Mouse (Mus musculus): ENCODE measurements around the gene Neurod2. TPM values are rescaled to one million over a fixed set of nuclear protein-coding genes. Genes with fewer than 3 reads are reported as not detected.

Neurod2 gene
- polyA plus RNA-seq, 1 experiment from 2014 or later, result 0.09 TPM

DNA sequence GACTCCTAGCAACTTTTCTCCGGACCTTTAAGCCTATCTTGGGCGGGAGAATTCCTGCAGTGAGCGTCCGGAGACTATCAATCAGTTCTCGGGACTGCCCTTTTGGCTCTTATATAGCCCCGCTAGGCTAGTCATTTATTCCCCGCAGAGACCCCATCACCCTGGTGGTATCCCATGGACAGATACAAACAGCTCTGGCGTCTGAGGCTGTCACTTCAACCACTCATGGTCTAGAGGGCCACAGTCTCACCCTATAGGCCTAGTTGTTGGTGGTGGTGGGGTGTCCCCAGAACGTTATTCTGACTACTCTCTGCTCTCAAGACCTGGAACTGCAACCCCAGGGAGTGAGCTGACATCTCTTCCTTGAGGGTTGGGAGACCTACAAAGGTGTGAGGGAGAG lies 19.9 kb upstream of the Neurod2 start:
- Histone ChIP-seq H3K4me1 (replicated peaks) (peaks cover 30% of the 10 kb centered on the region), H3K4me2 (replicated peaks) (peak overlapping the region; percentile 89), H3K27ac (no peak overlapping the region), H3K9me3 (no peaks in the 10 kb centered on the region), H3K4me3 (replicated peaks) (peak overlapping the region; percentile 49), H3K36me3 (no peaks in the 10 kb centered on the region), H3K27me3 (replicated peaks) (peaks cover 62% of the 10 kb centered on the region), H3K9ac (no peak overlapping the region)
- ATAC-seq, result no peak
- WGBS, result 7% methylated on average over 9 of the region's 9 CpGs

DNA sequence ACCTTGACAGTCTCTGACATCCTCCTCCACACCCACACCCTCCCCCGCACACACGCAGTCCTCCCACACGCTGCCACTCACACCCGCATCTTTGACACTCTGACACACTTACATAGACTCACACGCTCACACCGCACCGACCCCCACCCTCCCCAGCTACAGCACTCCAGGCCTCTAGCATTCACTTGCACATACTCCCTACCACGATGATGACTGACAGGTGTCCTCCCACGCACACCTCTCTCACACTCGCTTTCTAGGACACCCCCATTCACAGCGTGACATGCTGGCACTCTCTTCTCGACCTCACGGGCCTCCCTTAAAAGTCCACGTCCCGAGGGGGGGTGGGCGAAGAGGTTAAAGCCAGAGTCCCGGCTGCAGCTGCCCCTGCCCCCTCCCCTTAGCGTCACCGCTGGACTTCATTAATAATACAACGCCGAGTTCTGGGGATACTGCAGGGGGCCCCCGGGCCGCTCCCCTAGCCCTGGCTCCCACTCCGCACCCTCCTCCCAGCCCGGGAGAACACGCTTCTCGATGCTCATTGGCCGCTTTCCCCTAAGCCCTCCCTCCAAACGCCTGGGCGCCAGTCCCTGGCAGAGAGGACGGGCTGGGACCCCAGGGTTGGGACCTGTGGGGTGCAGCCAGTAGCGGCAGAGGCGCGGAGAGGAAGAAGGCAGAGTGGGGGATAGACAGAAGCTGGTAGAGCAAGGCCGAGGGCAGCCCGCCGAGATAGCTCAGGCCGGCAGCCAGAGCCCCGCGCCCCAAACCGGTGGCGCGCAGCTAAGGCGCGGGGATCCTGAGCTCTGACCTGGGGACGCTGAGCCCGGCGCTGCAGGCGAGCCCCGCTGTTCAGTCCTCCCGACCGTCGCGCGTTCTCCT lies 18.9 kb upstream of the Neurod2 start, which contains the start of gene Ppp1r1b:
Gene Ppp1r1b, plus strand, starts transcription at position 322 of the 879 bp plus-strand sequence.
- Histone ChIP-seq H3K27ac (no peak within 1 kb of the TSS), H3K27me3 (replicated peaks) (peaks cover 66% of the 10 kb centered on the region), H3K9me3 (no peaks in the 10 kb centered on the region), H3K4me1 (replicated peaks) (peaks cover 30% of the 10 kb centered on the region), H3K4me3 (replicated peaks) (peak within 1 kb of the TSS; percentile 49), H3K4me2 (replicated peaks) (peak within 1 kb of the TSS; percentile 89), H3K36me3 (no peaks in the 10 kb centered on the region), H3K9ac (peak within 1 kb of the TSS; percentile 50)
- ATAC-seq, result peak; percentile 82
- under 1% methylated on average over 54 of the region's 55 CpGs for WGBS

DNA sequence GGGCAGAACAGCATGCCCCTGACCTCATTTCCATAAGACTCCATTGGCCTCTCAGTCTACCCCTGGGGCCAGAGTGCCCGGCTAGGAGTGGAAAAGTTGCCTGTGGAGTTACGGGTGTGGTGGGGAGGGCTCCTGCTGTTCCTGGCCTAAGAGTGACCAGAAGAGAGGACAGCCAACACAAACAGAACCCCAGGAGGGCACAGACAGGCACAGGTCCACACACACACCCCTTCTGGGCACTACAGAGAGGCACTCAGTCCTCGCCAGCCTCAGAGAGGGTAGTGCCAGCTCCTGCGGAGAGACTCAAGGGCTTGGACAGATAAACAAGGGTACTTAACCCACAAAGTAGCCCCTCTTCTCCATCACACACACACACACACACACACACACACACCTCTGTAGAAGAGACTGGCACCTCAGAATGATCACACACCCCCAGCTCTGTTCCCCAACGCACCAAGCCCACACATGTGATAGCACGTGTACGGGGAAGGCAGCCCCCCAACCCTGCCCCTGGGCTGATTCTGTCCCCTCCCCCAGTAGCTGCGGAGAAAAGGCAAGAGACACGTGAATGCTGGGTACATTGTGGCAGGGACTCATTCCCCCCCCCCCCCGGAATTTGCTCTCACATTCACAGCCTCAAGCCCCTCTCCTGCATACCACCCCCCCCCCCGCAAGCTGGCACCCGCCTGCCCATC lies 18.1 kb upstream of the Neurod2 start:
- Histone ChIP-seq H3K9me3 (no peaks in the 10 kb centered on the region), H3K9ac (no peak overlapping the region), H3K4me1 (replicated peaks) (peaks cover 28% of the 10 kb centered on the region), H3K4me3 (replicated peaks) (no peak overlapping the region), H3K36me3 (no peaks in the 10 kb centered on the region), H3K4me2 (replicated peaks) (peak overlapping the region; percentile 89; the same call in 1 of the 2 replicates), H3K27me3 (replicated peaks) (peaks cover 64% of the 10 kb centered on the region), H3K27ac (no peak overlapping the region)
- ATAC-seq, result no peak
- 9% methylated on average over 11 of the region's 12 CpGs for WGBS

DNA sequence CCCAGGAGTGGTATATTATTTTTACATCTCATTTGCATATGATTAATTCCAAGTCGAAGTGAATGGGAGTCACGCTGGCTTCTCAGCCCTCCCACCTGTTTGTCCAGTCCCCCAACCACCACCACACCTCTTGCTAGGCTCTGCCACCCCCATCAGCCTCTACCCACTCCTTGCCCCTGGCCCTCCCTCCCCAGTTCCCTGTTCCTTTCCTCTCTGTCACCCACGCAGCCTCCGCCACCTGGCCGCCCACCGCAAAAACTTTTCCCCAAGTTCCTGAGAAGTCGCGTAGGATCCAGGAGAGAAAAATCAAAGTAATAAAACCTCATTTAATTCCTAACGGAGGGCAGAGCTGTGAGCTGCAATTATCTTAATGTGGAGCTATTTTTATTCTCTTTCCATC lies 16.7 kb upstream of the Neurod2 start:
- H3K27me3 ChIP-seq (replicated peaks), result peaks cover 68% of the 10 kb centered on the region
- peaks cover 33% of the 10 kb centered on the region for H3K4me1 ChIP-seq (replicated peaks)
- H3K4me2 ChIP-seq (replicated peaks), result no peak overlapping the region
- ATAC-seq, result no peak
- H3K36me3 ChIP-seq, result no peaks in the 10 kb centered on the region
- WGBS, result 13% methylated on average over 9 of the region's 9 CpGs
- no peak overlapping the region for H3K27ac ChIP-seq
- H3K9me3 ChIP-seq, result no peaks in the 10 kb centered on the region
- no peak overlapping the region for H3K9ac ChIP-seq
- no peak overlapping the region for H3K4me3 ChIP-seq (replicated peaks)

DNA sequence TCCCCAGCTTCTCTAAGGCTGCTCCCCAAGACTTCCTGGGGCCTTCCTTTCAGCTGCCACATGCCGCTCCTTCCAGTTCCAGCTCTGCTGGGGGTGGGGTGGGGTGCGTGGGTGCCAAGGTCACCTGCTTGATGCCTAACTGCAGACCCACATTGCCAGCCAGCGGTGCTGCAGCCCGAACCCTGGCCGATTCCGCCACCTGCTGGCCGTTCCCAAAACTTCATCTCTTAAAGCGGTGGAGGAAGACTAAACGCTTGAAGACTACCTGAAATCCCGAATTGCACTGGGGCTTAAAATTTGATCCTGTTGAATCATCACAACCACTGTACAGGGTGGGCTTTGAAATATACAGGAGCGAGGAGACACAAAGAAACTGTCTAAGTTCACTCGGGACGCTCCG lies 15.8 kb upstream of the Neurod2 start:
- Histone ChIP-seq H3K4me3 (replicated peaks) (0 out of 2 replicates have a peak overlapping the region, but pooled peaks have one; percentile 16), H3K27ac (no peak overlapping the region), H3K4me1 (replicated peaks) (peaks cover 26% of the 10 kb centered on the region), H3K36me3 (no peaks in the 10 kb centered on the region), H3K4me2 (replicated peaks) (peak overlapping the region; percentile 52), H3K9ac (no peak overlapping the region), H3K9me3 (no peaks in the 10 kb centered on the region), H3K27me3 (replicated peaks) (peaks cover 64% of the 10 kb centered on the region)
- WGBS, result 3% methylated on average over 14 of the region's 14 CpGs
- ATAC-seq, result no peak

DNA sequence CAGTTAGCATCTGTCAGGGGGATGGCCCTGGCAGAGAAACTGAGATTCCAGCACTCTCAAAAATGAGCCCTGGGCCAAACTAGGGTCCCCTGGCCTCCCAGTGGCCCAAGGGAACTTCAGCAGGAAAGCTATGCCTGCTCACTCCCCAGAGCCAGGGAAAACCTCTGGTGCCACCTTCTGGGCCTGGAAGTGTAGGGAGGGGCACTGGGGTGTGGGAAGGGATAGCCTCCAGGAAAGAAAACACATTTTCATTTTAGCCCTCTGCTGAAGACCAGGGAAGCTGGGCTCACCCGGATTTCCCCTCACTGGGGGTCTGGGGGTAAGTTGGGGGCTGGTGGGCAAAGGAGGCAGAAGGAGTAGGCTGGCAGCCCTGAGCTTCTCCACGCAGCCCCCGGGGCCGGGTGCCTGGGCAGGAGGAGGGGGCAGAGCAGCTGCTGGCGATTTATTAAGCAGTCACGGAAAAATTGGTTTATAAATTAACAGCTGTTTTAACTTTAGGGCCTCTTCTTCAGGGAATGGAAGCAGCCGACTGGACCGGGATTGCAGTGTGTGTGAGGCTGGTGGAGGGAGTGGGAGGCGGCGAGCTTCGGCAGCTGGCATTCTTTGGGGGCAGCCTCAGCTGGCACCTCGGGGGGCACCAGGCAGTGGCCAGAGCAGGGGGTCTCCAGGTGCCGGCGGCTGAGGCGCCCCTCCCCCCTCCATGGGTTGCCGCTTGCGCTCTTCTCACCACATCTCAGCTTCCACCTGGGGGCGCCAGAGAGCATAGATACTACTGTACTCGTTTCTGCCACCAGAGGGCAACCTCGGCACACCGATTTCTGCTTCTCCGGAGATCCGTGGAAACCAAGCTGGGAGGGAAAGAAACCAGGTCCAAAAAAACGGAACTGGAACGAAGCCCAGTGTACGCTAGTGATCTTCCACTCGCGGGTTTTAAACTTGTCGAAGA lies 12.8 kb upstream of the Neurod2 start:
- 2% methylated on average over 29 of the region's 29 CpGs for WGBS
- no peaks in the 10 kb centered on the region for H3K9me3 ChIP-seq
- no peak overlapping the region for H3K27ac ChIP-seq
- H3K4me1 ChIP-seq (replicated peaks), result peaks cover 30% of the 10 kb centered on the region
- peak overlapping the region; percentile 81 for H3K4me2 ChIP-seq (replicated peaks)
- peak overlapping the region; percentile 39 for H3K4me3 ChIP-seq (replicated peaks)
- peaks cover 64% of the 10 kb centered on the region for H3K27me3 ChIP-seq (replicated peaks)
- peak overlapping the region; percentile 31; the same call in 1 of the 2 replicates for H3K9ac ChIP-seq
- H3K36me3 ChIP-seq, result no peaks in the 10 kb centered on the region
- peak; percentile 68 for ATAC-seq

DNA sequence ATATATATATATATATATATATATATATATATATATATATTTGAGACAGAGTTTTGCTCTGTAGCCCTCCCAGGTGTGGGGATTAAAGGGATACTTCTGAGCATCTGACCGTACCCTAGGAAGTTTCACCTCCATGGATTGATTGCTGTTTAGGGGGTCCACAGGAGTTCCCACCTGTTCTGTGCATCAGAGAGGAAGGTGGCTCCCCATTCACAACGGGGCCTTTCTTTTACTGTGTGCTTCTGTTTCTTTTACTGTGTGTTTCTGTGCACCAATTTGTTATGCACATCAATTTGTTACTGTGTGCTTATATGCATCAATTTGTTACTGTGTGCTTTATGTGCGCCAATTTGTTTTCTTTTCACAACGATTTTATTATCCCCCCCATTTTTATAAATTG lies 11.7 kb upstream of the Neurod2 start:
- H3K9me3 ChIP-seq, result no peaks in the 10 kb centered on the region
- 59% methylated on average over 4 of the region's 4 CpGs for WGBS

DNA sequence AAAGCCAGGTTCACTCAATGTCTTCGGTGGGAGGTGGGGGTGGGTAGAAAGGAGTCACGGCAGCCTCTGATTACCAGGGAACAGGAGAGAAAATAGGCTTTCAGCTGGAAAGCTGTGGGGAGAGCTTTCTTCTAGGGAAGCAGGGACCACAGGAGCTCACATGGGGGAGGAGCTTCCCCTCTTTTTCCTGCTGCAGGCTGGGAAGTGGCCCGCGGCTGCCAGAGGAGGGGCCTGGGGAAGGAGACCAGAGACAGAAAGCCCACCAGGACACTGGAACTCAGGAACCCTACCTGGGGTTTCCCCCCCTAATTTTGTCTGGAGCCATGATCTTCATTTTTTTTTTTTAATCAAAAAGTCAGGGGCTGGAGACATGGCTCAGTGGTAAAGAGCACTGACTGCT lies 11.1 kb upstream of the Neurod2 start:
- WGBS, result 14% methylated on average over 4 of the region's 4 CpGs
- Histone ChIP-seq H3K27me3 (replicated peaks) (peaks cover 68% of the 10 kb centered on the region), H3K4me1 (replicated peaks) (peaks cover 30% of the 10 kb centered on the region), H3K4me2 (replicated peaks) (no peak overlapping the region), H3K9me3 (no peaks in the 10 kb centered on the region), H3K9ac (no peak overlapping the region), H3K36me3 (no peaks in the 10 kb centered on the region), H3K4me3 (replicated peaks) (no peak overlapping the region), H3K27ac (no peak overlapping the region)
- no peak for ATAC-seq

More for the DNA sequence above, 11.7 kb upstream of the Neurod2 start:
- Histone ChIP-seq H3K9ac (no peak overlapping the region), H3K27ac (no peak overlapping the region), H3K4me1 (replicated peaks) (peaks cover 30% of the 10 kb centered on the region), H3K4me2 (replicated peaks) (no peak overlapping the region), H3K36me3 (no peaks in the 10 kb centered on the region), H3K27me3 (replicated peaks) (peaks cover 66% of the 10 kb centered on the region), H3K4me3 (replicated peaks) (no peak overlapping the region)
- no peak for ATAC-seq

DNA sequence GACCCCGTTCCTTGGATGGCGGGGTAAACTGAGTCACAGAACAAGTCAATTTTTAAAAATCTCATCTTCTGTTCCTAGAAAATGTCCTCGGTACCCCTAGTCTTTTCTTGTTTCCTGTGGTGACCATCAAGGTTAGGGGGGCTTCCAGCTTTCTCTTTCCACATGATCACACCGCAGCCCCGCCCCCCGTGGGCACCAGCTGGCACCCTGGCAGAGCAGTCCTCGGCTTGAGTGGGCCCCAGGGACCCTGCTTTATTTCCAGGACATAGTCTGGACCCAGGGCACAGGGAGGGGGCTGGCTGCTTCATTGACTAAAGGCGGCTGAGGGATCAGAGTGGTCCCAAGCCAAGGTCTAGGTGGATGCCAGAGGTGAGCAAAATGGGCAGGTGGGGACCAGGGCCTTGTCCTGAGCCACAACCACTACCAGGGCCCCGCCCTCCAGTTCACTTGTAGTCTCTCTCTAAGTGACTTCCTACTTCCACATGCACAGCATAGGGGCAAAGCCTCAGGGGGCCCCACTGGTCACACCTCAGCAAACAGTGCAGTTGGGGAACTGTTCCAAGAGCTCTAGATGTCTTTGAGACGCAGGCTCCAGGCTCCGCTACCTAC lies 10.3 kb upstream of the Neurod2 start:
- no peak overlapping the region for H3K27ac ChIP-seq
- H3K9me3 ChIP-seq, result no peaks in the 10 kb centered on the region
- H3K9ac ChIP-seq, result no peak overlapping the region
- no peak overlapping the region for H3K4me3 ChIP-seq (replicated peaks)
- ATAC-seq, result no peak
- H3K36me3 ChIP-seq, result no peaks in the 10 kb centered on the region
- peak overlapping the region; percentile 99 for H3K4me2 ChIP-seq (replicated peaks)
- H3K4me1 ChIP-seq (replicated peaks), result peaks cover 30% of the 10 kb centered on the region
- H3K27me3 ChIP-seq (replicated peaks), result peaks cover 76% of the 10 kb centered on the region
- 13% methylated on average over 11 of the region's 11 CpGs for WGBS

DNA sequence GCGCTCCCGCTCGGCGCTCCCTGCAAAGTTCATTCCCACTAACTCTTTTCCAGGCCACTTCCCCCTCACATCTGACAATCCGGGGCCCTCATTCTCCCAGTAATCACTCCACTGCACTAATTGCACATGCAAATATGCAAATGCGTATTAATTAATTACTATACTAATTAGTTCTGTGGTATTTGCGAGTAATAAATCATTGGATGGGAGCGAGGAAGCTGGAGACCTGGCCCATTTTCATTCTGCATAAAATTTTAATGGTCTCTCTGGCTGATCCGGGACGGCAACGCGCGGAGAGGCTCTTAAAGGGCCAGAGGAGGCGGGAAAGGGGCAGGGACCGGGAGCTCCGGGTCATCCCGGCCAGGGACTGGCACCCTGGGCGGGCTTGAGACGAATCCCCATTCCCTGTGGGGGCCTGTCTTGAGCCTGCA lies 9.6 kb upstream of the Neurod2 start:
- Histone ChIP-seq H3K9ac (peak overlapping the region; percentile 51), H3K9me3 (no peaks in the 10 kb centered on the region)

DNA sequence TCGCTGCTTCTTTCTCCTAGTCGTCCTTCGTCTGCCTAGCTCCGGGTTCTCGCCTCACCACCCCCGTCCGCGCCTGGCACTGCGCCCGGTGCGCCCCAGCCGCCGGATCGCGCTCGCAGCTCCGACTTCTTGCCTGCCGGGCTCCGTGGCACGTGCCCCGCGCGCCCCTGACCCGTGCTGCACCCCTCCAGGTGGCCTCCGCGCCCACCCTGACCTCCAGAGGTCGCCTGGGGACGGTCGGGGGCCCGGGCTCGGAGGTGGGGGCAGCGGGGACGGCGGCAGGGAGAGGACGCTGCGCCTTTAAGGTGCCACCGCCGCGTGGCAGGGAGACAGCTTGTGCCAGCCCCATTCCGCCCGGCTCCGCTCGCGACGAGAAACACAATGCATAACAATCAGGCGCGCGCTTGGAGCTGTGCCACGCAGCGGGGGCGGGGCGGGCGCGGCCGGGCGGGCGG lies 9.1 kb upstream of the Neurod2 start:
- Histone ChIP-seq H3K27me3 (replicated peaks) (peaks cover 85% of the 10 kb centered on the region), H3K27ac (no peak overlapping the region), H3K4me3 (replicated peaks) (peak overlapping the region; percentile 52), H3K9me3 (no peaks in the 10 kb centered on the region), H3K36me3 (no peaks in the 10 kb centered on the region), H3K4me1 (replicated peaks) (peaks cover 37% of the 10 kb centered on the region), H3K9ac (peak overlapping the region; percentile 51), H3K4me2 (replicated peaks) (peak overlapping the region; percentile 99)
- no peak for ATAC-seq
- under 1% methylated on average over 57 of the region's 57 CpGs for WGBS

More for the DNA sequence above, 9.6 kb upstream of the Neurod2 start:
- Histone ChIP-seq H3K27me3 (replicated peaks) (peaks cover 81% of the 10 kb centered on the region), H3K4me3 (replicated peaks) (peak overlapping the region; percentile 52), H3K27ac (no peak overlapping the region), H3K4me2 (replicated peaks) (peak overlapping the region; percentile 99), H3K4me1 (replicated peaks) (peaks cover 37% of the 10 kb centered on the region), H3K36me3 (no peaks in the 10 kb centered on the region)
- no peak for ATAC-seq
- WGBS, result under 1% methylated on average over 19 of the region's 19 CpGs

All from intestine, embryonic 15.5 days (tissue).